Mouse (Mus musculus) neural tube, embryonic 12.5 days (tissue): ENCODE results near the gene Spc24. TPM values are rescaled to one million over a fixed set of nuclear protein-coding genes. Genes with fewer than 3 reads are reported as not detected.
"Not testable (repeated sequence)": the region's sequence is repeated elsewhere in the genome, so short reads cannot be mapped to it uniquely, and the experiment has no call there.

Source experiments
- ATAC-seq: fragments of 200-750 bp; cut with Nextera tagmentation; 2 replicates; pipeline ENCODE4 v1.8.0; 2017; ENCODE audit warnings: low read depth, mild to moderate bottlenecking, moderate TSS enrichment, moderate library complexity; ENCODE audit not compliant: low FRiP score
- H3K27ac ChIP-seq: fragments of 300-500 bp; sonication (generic); 2 replicates; pipeline ENCODE4 v1.5.1; 2016
- H3K27me3 ChIP-seq: fragments of 300-500 bp; sonication (generic); replicated peaks from 2 replicates; pipeline ENCODE4 v1.6.1; 2016; ENCODE audit warnings: mild to moderate bottlenecking
- H3K36me3 ChIP-seq: fragments of 300-500 bp; sonication (generic); 2 replicates; pipeline ENCODE4 v1.6.1; 2016; ENCODE audit warnings: mild to moderate bottlenecking
- H3K4me1 ChIP-seq: fragments of 300-500 bp; sonication (generic); 2 replicates; pipeline ENCODE4 v1.6.1; 2016
- H3K4me2 ChIP-seq: fragments of 300-500 bp; sonication (generic); replicated peaks from 2 replicates; pipeline ENCODE4 v1.6.1; 2016; ENCODE audit warnings: mild to moderate bottlenecking
- H3K4me3 ChIP-seq: fragments of 300-500 bp; sonication (generic); 2 replicates; pipeline ENCODE4 v1.5.1; 2016
- H3K9ac ChIP-seq: fragments of 300-500 bp; sonication (generic); 2 replicates; pipeline ENCODE4 v1.6.1; 2016; ENCODE audit warnings: mild to moderate bottlenecking
- H3K9me3 ChIP-seq: fragments of 300-500 bp; sonication (generic); 2 replicates; pipeline ENCODE4 v1.6.1; 2016; ENCODE audit warnings: mild to moderate bottlenecking
- WGBS: fragments of 180-500 bp; shearing (Covaris S2); methylation state at CpG from one replicate; pipeline ENCODE4 v1.1.7; 2016; 5-methylcytosine and 5-hydroxymethylcytosine counted together
- polyA plus RNA-seq: library from polyadenylated mRNA; unstranded; fragments of >200 nt; fragmentation: Nextera tagmentation; extraction: Ambion mirVana; gene quantifications from 2 replicates; pipeline ENCODE4 v1.2.1, GENCODE M21; 2016

Spc24 gene
- polyA plus RNA-seq, 1 experiment from 2014 or later, result 59.9 TPM

DNA sequence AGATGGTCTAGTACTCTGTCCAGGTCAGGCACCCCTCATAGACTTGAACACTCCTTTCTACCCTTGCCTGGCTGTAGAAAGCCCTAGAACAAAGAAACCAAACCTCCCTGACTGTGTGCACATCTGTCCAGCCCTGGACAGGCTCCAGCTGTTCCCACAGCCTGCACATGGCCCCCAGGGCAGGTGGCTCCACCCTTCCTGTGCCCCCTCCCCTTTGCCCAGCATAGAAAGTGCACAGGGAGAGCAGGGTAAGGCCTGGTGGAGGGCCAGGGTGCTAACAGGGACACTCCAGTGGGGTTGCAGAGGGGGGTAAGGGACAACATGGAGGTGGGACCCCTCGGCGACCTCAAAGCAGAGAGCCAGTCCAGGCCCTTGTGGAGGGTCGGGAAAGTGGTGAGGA is 36.2 kb upstream of the Spc24 start:
- peak overlapping the region; percentile 78 for H3K4me2 ChIP-seq
- H3K4me3 ChIP-seq, result no peak overlapping the region
- H3K4me1 ChIP-seq, result peaks cover 10% of the 10 kb centered on the region
- peak overlapping the region; percentile 5; the same call in 1 of the 2 replicates for H3K9ac ChIP-seq
- H3K27ac ChIP-seq, result no peak overlapping the region
- 65% methylated on average over 3 of the region's 3 CpGs for WGBS
- no peak for ATAC-seq
- no peaks in the 10 kb centered on the region for H3K9me3 ChIP-seq
- H3K36me3 ChIP-seq, result peaks cover 23% of the 10 kb centered on the region
- no peaks in the 10 kb centered on the region for H3K27me3 ChIP-seq

DNA sequence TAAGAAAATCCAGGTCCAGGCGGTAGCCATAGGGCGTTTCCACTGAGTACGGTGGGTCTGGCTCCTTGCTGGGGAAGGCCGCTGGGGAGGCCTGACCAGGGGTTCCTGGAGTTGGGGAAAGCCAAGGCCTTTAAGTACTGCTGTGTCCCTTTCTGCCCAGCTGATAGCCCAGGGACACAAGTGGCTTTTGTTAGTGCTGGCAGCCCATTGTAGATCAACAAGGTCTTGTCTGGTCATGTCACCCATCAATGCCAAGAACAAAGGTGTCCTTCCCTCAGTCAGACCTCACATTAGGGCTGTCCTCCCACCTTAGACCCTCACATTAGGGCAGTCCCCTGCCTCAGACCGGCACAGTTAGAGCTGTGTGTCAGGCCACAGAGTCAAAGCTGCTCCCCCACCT is 35.5 kb upstream of the Spc24 start:
- Histone ChIP-seq H3K36me3 (peaks cover 19% of the 10 kb centered on the region), H3K4me3 (no peak overlapping the region), H3K9ac (no peak overlapping the region), H3K27me3 (no peaks in the 10 kb centered on the region), H3K4me2 (peak overlapping the region; percentile 27; the same call in 1 of the 2 replicates), H3K4me1 (peaks cover 10% of the 10 kb centered on the region), H3K27ac (no peak overlapping the region), H3K9me3 (no peaks in the 10 kb centered on the region)
- WGBS, result 81% methylated on average over 5 of the region's 5 CpGs
- ATAC-seq, result no peak

DNA sequence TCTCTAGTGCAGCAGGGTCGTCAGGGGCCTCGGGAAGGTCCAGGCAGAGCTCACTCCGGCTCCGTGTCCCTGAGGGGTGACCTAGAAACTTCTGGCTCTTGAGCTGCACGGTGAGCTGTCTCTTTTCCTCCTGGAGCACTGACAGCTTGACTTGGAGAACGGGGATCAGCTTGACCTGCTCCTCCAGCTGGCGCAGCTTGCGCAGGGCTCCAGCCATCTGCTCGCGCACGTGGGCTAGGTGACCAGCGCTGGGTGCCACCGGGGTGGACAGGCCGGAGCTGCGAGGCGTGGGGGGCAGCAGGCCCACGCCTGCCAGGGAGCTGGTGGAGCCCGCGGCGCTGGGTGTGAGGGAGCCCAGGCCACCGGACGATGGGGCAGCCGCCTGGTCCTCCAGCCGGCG is 34.8 kb upstream of the Spc24 start:
- Histone ChIP-seq H3K27me3 (no peaks in the 10 kb centered on the region), H3K9ac (no peak overlapping the region), H3K36me3 (peaks cover 19% of the 10 kb centered on the region), H3K27ac (no peak overlapping the region), H3K4me2 (no peak overlapping the region), H3K4me3 (no peak overlapping the region), H3K4me1 (peaks cover 10% of the 10 kb centered on the region), H3K9me3 (no peaks in the 10 kb centered on the region)
- no peak for ATAC-seq
- 97% methylated on average over 25 of the region's 25 CpGs for WGBS

DNA sequence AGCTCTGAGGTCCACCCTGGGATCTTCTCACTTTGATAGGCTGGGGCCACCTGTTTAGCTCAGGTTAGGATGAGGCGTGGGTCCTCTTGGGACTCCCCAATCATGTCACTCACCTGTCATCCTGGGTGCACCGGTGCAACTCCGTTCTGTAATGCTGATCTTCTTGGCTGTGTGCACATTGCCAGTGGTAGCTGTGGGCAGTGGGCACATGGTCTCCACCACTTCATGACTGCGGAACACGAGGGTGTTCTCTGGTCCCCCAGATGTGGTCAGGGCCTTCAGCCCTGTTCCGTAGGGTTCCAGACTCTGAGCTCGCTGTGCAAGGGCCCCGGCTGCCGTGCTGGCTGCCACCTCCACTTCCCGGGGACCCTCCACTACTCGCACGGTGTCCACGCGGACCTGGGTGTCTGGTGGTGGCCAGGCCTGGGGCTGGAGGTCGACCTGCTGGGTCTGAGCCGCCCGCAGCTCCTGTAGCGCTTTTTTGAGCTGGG is 34.3 kb upstream of the Spc24 start:
- Histone ChIP-seq H3K27me3 (no peaks in the 10 kb centered on the region), H3K4me2 (no peak overlapping the region), H3K4me3 (no peak overlapping the region), H3K36me3 (peaks cover 19% of the 10 kb centered on the region), H3K9me3 (no peaks in the 10 kb centered on the region), H3K4me1 (peaks cover 10% of the 10 kb centered on the region), H3K9ac (no peak overlapping the region), H3K27ac (no peak overlapping the region)
- WGBS, result 92% methylated on average over 18 of the region's 18 CpGs
- ATAC-seq, result no peak

DNA sequence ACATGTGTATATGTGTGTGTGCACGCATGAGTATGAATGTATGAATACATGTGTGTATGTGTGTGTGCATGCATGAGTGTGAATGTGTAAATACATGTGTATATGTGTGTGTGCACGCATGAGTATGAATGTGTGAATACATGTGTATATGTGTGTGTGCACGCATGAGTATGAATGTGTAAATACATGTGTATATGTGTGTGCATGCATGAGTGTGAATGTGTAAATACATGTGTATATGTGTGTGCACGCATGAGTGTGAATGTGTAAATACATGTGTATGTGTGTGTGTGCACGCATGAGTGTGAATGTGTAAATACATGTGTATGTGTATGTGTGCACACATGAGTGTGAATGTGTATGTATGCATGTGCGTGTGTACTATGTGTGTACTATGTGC is 33.4 kb upstream of the Spc24 start:
- peaks cover 19% of the 10 kb centered on the region for H3K36me3 ChIP-seq
- not testable (repeated sequence) for H3K9ac ChIP-seq, H3K27ac ChIP-seq, H3K27me3 ChIP-seq, H3K4me1 ChIP-seq, H3K4me2 ChIP-seq, H3K9me3 ChIP-seq, H3K4me3 ChIP-seq, ATAC-seq
- WGBS, result 97% methylated on average over 6 of the region's 6 CpGs

DNA sequence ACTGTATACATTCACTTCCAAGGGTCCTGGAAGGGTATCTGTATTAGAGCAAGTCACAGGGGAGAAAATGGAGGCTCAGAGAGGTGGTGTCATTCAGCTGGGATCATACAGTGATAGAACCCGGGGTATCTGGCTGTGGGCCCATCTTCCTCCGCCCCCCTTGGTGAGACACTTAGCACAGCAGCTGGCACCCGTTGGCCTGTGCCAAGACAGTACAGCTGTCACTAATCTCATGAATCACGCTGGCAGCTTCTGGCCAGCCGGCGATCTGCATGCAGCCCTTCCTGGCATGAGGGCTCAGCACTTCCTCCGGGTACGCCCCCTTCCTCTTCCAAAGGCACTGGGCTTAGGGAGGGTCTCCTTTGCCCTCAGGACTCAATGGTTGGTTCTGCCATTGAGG is 32.5 kb upstream of the Spc24 start:
- Histone ChIP-seq H3K27ac (no peak overlapping the region), H3K4me1 (peaks cover 1% of the 10 kb centered on the region; the same call in 1 of the 2 replicates), H3K9ac (no peak overlapping the region), H3K36me3 (peaks cover 19% of the 10 kb centered on the region), H3K4me2 (no peak overlapping the region), H3K4me3 (no peak overlapping the region), H3K9me3 (no peaks in the 10 kb centered on the region), H3K27me3 (no peaks in the 10 kb centered on the region)
- 63% methylated on average over 8 of the region's 8 CpGs for WGBS
- ATAC-seq, result peak; percentile 62; the same call in 1 of the 2 replicates

DNA sequence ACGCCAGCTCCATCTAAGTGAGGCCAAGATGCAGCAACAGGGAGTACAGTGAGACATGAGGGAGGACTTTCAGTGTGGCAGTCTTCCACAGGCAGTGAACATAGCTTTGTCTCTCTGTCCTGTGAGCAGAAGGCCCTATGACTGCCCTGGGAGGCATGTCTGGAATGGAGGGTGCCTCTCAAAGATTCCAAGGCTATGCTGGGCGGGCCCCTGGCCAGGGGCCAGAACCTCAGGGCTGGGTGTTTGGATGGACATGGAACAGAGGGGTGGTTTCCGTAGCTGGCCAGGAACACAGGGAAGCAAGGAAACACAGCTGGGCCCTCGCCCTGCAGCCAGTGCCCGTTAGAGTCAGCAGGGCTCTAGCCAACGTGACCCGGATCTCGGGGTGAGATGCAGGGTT is 31.8 kb upstream of the Spc24 start:
- no peak overlapping the region for H3K27ac ChIP-seq
- H3K27me3 ChIP-seq, result no peaks in the 10 kb centered on the region
- WGBS, result 87% methylated on average over 8 of the region's 8 CpGs
- 0 out of 2 replicates have a peak, but pooled peaks cover 3% of the 10 kb centered on the region for H3K4me1 ChIP-seq
- no peaks in the 10 kb centered on the region for H3K9me3 ChIP-seq
- H3K4me2 ChIP-seq, result no peak overlapping the region
- H3K36me3 ChIP-seq, result peaks cover 19% of the 10 kb centered on the region
- H3K4me3 ChIP-seq, result no peak overlapping the region
- H3K9ac ChIP-seq, result no peak overlapping the region
- no peak for ATAC-seq

DNA sequence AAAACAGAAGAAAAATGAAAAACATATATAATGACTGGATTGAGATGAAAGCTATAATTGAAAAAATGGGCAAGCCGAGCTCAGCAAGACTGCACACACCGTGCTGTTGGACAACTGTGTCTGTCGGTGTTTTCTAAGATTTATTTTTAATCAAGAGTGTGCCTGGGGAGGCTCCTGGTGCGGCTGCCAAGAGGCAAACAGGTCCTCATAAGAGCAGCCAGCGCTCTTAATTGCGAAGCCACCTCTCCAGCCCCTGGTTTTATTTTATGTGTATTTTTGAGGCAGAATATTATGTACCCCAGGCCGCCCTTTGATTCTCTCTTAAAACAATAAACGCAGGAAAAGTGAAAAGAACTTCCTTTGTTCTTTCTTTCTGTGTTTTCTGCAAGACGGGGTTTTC is 28.1 kb upstream of the Spc24 start:
- WGBS, result 76% methylated on average over 9 of the region's 9 CpGs
- no peak for ATAC-seq

DNA sequence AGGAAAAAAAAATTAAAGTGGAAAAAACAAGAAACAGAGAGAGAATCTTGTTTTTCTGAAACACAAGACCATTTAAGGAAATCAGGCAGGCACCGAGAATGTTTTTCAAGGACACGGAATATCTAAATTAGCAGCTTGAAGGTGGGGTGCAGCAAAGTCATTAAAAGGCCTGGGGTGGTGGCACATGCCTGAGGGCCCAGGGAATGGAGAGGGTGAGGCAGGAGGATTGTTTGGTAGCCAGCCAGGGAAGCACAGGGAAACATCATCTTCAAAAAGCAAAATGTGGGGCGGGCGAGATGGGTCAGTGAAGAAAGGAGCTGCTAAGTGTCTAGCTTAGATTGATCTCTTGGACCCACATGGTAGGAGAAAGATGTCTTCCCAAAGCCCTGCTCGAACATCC is 27.6 kb upstream of the Spc24 start:
- Histone ChIP-seq H3K4me1 (0 out of 2 replicates have a peak, but pooled peaks cover 3% of the 10 kb centered on the region), H3K36me3 (no peaks in the 10 kb centered on the region), H3K9ac (no peak overlapping the region), H3K27ac (no peak overlapping the region), H3K4me2 (no peak overlapping the region), H3K9me3 (no peaks in the 10 kb centered on the region), H3K27me3 (no peaks in the 10 kb centered on the region), H3K4me3 (no peak overlapping the region)
- no peak for ATAC-seq
- WGBS, result 85% methylated on average over 5 of the region's 5 CpGs

More for the DNA sequence above, 28.1 kb upstream of the Spc24 start:
- no peak overlapping the region for H3K27ac ChIP-seq
- H3K27me3 ChIP-seq, result no peaks in the 10 kb centered on the region
- H3K4me1 ChIP-seq, result 0 out of 2 replicates have a peak, but pooled peaks cover 3% of the 10 kb centered on the region
- no peak overlapping the region for H3K4me3 ChIP-seq
- H3K9ac ChIP-seq, result no peak overlapping the region
- H3K36me3 ChIP-seq, result no peaks in the 10 kb centered on the region
- H3K4me2 ChIP-seq, result no peak overlapping the region
- no peaks in the 10 kb centered on the region for H3K9me3 ChIP-seq

DNA sequence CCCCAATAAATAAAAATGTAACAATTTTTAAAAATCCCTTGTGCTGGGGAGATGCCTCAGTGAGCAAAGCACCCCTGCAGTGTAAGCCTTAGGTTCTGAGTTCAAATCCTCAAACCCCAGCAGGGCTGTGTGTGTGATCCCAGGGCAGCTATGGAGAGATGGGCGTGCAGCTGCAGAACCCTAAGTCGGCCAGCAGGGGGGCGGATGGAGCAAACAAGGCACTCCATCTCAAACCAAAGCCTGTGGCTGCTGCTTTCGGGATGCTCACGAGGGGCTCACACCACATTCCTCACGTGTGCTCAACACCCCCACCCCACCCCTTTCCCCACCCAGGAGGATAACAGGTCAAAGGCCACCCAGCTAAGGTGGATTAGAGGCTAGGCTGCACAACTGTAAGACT is 26.8 kb upstream of the Spc24 start:
- H3K4me2 ChIP-seq, result peak overlapping the region; percentile 26
- H3K9ac ChIP-seq, result no peak overlapping the region
- peak; percentile 63; the same call in 1 of the 2 replicates for ATAC-seq
- no peaks in the 10 kb centered on the region for H3K36me3 ChIP-seq
- H3K9me3 ChIP-seq, result no peaks in the 10 kb centered on the region
- no peaks in the 10 kb centered on the region for H3K27me3 ChIP-seq
- 0 out of 2 replicates have a peak, but pooled peaks cover 3% of the 10 kb centered on the region for H3K4me1 ChIP-seq
- H3K4me3 ChIP-seq, result no peak overlapping the region
- no peak overlapping the region for H3K27ac ChIP-seq
- 8% methylated on average over 6 of the region's 6 CpGs for WGBS

DNA sequence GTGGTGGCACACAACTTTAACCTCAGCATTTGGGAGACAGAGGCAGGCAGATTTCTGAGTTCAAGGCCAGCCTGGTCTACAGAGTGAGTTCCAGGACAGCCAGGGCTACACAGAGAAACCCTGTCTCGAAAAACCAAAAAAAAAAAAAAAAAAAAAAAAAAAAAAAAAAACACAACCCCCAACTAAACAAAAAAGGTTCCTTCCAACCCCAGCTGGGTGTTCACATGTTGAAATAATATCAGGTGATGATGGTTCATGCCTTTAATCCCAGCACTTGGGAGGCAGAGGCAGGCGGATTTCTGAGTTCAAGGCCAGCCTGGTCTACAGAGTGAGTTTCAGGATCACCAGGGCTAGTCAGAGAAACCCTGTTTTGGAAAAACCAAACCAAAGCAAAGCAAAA is 26.2 kb upstream of the Spc24 start:
- not testable (repeated sequence) for H3K4me1 ChIP-seq, ATAC-seq, H3K27ac ChIP-seq, H3K4me2 ChIP-seq, H3K4me3 ChIP-seq, H3K27me3 ChIP-seq, H3K36me3 ChIP-seq, H3K9ac ChIP-seq, H3K9me3 ChIP-seq
- 73% methylated on average over 2 of the region's 2 CpGs for WGBS

DNA sequence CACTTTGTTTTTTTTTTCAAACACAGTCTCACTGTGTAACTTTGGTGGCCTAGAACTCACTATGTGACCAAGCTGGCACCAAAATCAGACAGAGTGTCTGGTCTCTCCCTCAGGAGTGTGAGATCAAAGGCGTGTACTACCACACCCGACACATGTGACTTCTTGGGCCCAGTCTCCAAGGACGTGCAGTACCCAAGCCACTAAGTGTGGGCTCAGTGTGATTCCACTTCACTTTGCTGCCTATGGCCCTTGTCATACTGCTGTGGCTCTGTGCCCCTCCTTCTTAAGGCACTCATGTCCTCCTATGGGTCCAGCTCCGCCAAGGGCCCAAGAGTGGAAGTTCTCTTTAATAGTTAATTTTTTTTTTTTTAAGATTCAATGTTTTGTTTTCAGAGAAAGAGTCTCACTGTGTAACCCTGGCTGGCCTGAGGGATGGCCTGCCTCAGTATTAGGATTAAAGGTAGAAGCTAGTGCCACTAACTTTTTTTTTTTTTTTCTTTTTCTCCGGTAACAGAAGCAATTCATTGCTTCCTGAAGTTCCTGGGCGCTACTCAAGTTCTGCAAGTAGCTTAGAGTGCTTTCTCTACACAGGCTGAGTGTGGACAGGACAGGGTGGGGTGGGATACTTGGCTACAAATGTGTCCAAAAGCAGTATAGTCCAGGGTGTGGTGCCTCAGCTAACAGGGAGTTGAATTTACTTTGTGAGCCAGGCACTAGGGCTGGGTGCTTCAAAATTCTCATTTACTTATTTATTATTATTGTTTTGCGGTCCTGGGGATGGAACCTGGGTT is 24.6 kb upstream of the Spc24 start:
- 90% methylated on average over 7 of the region's 7 CpGs for WGBS
- Histone ChIP-seq H3K4me1 (0 out of 2 replicates have a peak, but pooled peaks cover 3% of the 10 kb centered on the region), H3K27me3 (no peaks in the 10 kb centered on the region), H3K27ac (no peak overlapping the region), H3K4me3 (no peak overlapping the region), H3K9ac (no peak overlapping the region), H3K4me2 (no peak overlapping the region), H3K9me3 (no peaks in the 10 kb centered on the region), H3K36me3 (no peaks in the 10 kb centered on the region; the same call in none of the 2 replicates)
- ATAC-seq, result no peak
